Mouse (Mus musculus) urinary bladder, postnatal 10 days (tissue): Measurements from ENCODE around the gene Pknox1.

Source experiments
- DNase-seq: peaks from one replicate; pipeline ENCODE4 v3.0.0; 2022; ENCODE audit warnings: low spot score

Gene Pknox1

GRCm38 (mm10) chr17:31652152-31652551 lies 87.6 kb downstream of the Pknox1 start:
- DNase-seq = no peak

- no peak for DNase-seq
Measured at GRCm38 (mm10) chr17:31653277-31653676, 88.7 kb downstream of the Pknox1 start.

- no peak for DNase-seq
Measured at GRCm38 (mm10) chr17:31655366-31655765, 90.8 kb downstream of the Pknox1 start.

GRCm38 (mm10) chr17:31656682-31657081 lies 92.1 kb downstream of the Pknox1 start:
- DNase-seq = no peak
